Mouse (Mus musculus) embryonic fibroblast, embryonic 13.5 days (primary cell): Measurements from ENCODE around the gene Lclat1.

Source experiments
- CTCF ChIP-seq: IDR thresholded peaks from 2 replicates; pipeline ENCODE4 v1.5.1; 2011; ENCODE audit warnings: mild to moderate bottlenecking, control low read depth, low read length, moderate library complexity, borderline replicate concordance; ENCODE audit not compliant: insufficient read depth
- POLR2A ChIP-seq: IDR thresholded peaks from 2 replicates; pipeline ENCODE4 v1.6.1; 2011; ENCODE audit warnings: low read depth, mild to moderate bottlenecking, control low read depth, low read length, moderate library complexity

- no peak for TF ChIP-seq CTCF
- no peak for TF ChIP-seq POLR2A
Measured at GRCm38 (mm10) chr17:73087045-73087910, 20.5 kb upstream of the Lclat1 start.
